Mouse (Mus musculus): ENCODE results near the gene Krtcap3. TPM values are rescaled to one million over a fixed set of nuclear protein-coding genes. Genes with fewer than 3 reads are reported as not detected.

The Krtcap3 gene
- 11.9 and 12.5 TPM in 2 replicates for polyA plus RNA-seq (2012; rRNA removed)

DNA sequence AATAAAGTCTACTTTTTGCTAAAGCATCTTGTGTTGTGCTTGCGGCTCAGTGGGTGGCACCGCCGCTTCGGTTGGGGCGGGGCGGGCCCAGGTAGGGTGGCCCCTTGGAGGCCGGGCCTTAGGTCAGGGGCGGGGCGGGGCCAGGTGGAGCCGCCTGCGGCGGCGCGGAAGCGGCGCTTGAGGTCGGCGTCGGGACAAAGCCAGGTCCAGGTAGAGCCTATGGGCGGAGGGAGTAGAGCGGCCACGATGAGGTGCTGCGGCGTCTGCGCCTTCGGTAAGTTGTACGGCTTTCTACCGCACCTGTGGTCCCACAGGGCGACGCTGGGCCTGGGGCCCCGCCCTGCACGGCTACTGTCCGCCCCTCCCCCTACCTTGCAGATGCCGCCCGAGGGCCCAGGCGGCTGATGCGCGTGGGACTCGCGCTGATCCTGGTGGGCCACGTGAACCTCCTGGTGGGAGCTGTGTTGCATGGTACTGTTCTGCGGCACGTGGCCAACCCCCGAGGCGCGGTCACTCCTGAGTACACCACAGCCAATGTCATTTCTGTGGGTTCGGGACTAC, at the start of gene Krtcap3:
Gene Krtcap3, plus strand, starts transcription at position 151 of the 561 bp plus-strand sequence.

DNA sequence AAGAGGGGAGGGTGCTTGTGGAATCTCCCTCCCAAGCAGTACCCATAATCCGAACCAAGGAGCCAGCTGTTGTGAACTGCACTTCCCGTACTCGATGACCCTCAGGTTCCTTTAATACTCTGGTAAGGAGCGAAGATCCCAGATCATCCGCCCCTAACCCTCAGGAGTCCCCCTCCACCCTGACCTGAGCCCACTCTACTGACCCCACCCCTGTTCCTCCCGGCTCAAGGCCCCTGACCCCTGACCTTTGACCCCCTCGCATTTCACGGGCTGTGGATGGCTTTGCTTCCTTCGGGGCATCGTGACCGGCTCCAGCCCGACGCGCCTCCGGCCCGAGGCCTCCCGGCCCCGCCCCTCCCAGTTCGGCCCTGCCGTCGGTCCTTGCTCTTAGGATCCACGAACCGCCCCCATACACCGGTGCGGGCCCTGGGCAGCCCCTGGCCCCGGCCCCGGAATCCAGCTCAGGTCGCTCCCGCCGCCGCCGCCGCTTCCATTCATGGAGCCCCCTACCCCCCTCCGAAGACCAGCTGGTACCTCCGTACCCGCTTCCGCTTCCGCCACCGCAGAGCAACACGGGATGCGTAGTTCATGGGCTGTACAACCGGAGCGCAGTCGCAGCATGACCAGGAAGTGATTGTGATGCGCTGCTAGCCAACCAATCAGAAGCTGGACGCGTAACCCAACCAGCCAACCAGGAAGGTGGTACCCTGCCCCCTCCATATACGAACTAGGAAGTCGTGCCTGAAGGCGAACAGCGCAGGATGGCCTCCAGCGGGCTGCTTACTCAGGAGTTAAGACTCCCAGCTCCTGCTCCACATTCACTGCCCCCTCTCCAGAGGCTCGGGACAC, 49.5 kb upstream of the Krtcap3 start, which contains the start of gene Zfp513:
Gene Zfp513, minus strand, starts transcription at position 562 of the 849 bp plus-strand sequence.

DNA sequence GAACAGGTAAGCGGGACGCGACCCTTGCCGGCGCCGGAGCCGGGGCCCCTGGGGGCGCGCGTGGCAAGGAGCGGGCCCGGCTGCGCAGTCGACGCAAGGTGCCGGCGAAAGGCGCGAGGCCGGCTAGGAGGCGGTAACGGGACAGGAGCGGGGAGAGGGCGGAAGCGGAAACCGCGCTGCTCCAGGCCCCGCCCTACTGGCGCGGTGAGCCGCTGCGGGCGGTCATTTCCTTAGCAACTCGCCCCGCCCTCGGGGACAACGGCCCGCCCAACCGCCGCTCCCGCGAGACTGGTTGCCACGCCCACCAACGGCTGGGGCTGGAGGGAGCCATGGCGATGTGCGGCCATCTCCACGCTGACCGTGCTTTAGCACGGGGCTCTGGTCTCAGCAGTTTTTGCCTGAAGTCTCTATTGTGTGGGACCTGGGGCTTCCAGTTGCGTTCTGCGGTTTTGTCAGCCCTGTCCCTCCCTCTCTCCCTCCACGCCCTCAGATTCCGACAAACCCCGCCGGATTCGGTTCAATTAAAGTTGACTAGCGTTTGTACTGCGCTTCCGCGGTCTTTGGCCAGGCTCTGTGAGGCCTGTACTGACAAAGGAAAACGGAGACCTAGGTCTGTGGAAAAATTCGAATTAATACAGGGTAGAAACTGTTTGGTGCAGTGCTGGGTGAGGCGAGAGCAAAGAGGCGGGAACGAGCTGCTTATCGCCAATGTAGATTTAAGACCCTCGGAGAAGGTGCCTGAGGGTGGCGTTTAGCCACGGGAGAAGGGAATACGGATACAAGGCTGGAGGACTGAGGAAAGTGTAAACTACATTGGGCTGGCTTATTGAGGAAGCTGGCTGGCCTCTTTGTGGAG, 30.8 kb upstream of the Krtcap3 start, which contains the start of gene Ppm1g:
Gene Ppm1g, minus strand, starts transcription at position 240 of the 856 bp plus-strand sequence.

GRCm38 (mm10) chr5:31240637-31241521, 10.6 kb upstream of the Krtcap3 start, which contains the start of the genes Nrbp1 and Gm9970:
Gene Nrbp1, plus strand, starts transcription at chr5:31240864.
Gene Gm9970, minus strand, starts transcription at chr5:31241232.

DNA sequence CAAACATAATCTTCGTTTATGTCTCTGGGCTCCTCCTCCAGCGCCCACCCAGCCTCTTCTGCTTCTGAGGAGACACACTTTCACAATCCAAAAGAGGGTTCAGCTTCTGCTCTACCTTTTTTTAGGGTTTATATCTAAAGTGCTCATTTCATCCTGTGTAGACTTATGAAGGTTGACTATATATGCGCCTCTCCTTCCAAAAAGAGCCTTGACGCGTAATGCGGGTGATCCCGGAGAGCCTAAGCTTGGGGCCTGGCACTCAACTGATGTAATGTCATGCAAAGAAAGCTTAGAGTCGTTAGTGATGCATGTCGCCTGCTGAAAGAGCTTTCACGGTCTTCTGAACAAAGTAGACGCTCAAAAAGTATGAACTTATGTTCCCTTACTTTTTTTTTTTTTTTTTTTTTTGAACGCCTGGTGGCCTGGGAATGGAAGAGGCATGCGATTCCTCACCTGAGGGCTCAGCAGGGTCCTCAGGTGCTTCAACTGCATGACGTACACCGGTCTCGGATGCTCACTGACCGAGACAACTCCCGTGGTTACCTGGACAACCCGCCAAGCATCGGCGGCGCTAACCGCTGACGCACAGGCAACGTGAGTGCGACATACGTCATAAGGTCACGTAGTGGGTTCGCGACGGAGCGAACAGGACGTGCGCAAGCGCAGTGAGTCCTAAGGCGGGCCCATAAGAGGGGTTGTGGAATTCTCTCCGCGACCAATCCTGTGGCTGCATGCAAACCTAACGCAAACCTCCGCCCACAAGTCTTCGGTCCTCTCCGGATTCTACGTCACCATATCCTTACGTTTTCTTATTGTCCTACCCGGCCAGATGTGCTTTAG, 39.2 kb downstream of the Krtcap3 start, which contains the start of gene Ift172:
Gene Ift172, minus strand, starts transcription at position 596 of the 840 bp plus-strand sequence.

GRCm38 (mm10) chr5:31295606-31296141, 44.2 kb downstream of the Krtcap3 start, which contains the start of gene Fndc4:
Gene Fndc4, minus strand, starts transcription at chr5:31296080.

DNA sequence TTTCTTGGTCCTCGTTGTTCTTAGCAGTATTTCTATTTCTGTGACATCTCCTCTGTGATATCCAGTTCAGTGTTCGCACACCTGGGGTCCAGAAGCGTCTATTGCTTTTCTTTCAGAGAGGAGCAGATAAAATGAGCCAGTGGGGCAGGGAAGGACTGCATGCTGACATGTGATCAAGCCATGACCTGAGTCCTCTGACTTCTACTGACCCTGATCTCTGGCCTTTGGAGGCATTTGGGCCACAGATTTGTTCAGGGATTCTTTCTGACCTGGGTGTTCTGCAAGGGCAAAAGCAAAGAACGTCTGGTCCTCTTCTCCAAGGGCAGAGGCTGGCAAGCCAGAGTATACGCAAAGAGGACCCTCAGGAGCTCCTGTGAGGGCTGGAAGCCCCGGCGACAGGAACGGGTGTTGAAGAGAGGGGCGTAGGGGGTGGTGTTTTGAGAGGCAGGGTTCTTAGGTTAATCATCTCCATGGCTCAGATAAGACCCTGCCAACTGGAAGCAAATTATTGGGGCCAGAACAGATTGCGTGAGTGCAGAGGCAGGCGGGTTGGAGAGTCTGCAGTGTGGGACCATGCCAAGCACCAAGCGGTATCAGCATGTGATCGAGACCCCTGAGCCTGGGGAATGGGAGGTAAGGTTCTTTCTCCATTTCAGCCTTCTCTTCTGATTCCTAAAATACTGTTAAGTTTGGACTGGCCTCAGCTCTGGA, 45.7 kb downstream of the Krtcap3 start, which contains the start of gene Gckr:
Gene Gckr, plus strand, starts transcription at position 397 of the 711 bp plus-strand sequence.

Other genes with a start within 250 kb of the Krtcap3 start
- 64.9 and 72.9 TPM in 2 replicates for gene Atraid, start 203.4 kb upstream of the Krtcap3 start, polyA plus RNA-seq (2012; rRNA removed)
- gene Slc5a6, start 202.8 kb upstream of the Krtcap3 start, polyA plus RNA-seq (2012; rRNA removed), result 4.8 and 4.9 TPM in 2 replicates
- 6.5 and 9.2 TPM in 2 replicates for gene Cad, start 196.9 kb upstream of the Krtcap3 start, polyA plus RNA-seq (2012; rRNA removed)
- not detected in 2 replicates for gene Dnajc5g, start 145.4 kb upstream of the Krtcap3 start, polyA plus RNA-seq (2012; rRNA removed)
- gene Slc30a3, start 143.5 kb upstream of the Krtcap3 start, polyA plus RNA-seq (2012; rRNA removed), result 0.21 and 0.24 TPM in 2 replicates
- 0.02 TPM in 1 of 2 replicates, not detected in the other for gene Trim54, start 135.0 kb upstream of the Krtcap3 start, polyA plus RNA-seq (2012; rRNA removed)
- not detected in 2 replicates for gene Ucn, start 112.9 kb upstream of the Krtcap3 start, polyA plus RNA-seq (2012; rRNA removed)
- 35.6 and 35.8 TPM in 2 replicates for gene Mpv17, start 97.4 kb upstream of the Krtcap3 start, polyA plus RNA-seq (2012; rRNA removed)
- gene Gm29609, start 71.8 kb upstream of the Krtcap3 start, polyA plus RNA-seq (2012; rRNA removed), result 0.66 and 0.88 TPM in 2 replicates
- gene Gtf3c2, start 71.5 kb upstream of the Krtcap3 start, polyA plus RNA-seq (2012; rRNA removed), result 24.0 and 29.8 TPM in 2 replicates
- 21.4 and 21.6 TPM in 2 replicates for gene Snx17, start 58.5 kb upstream of the Krtcap3 start, polyA plus RNA-seq (2012; rRNA removed)
- gene Eif2b4, start 58.3 kb upstream of the Krtcap3 start, polyA plus RNA-seq (2012; rRNA removed), result 24.2 and 24.7 TPM in 2 replicates
- gene Zfp513, start 49.4 kb upstream of the Krtcap3 start, polyA plus RNA-seq (2012; rRNA removed), result 10.7 and 12.1 TPM in 2 replicates
- gene Ppm1g, start 31.0 kb upstream of the Krtcap3 start, polyA plus RNA-seq (2012; rRNA removed), result 58.9 and 59.9 TPM in 2 replicates
- 36.9 and 37.8 TPM in 2 replicates for gene Nrbp1, start 10.8 kb upstream of the Krtcap3 start, polyA plus RNA-seq (2012; rRNA removed)
- gene Gm9970, start 10.5 kb upstream of the Krtcap3 start, polyA plus RNA-seq (2012; rRNA removed), result not detected in 2 replicates
- 5.0 and 5.2 TPM in 2 replicates for gene Ift172, start 39.4 kb downstream of the Krtcap3 start, polyA plus RNA-seq (2012; rRNA removed)
- gene Fndc4, start 44.4 kb downstream of the Krtcap3 start, polyA plus RNA-seq (2012; rRNA removed), result 5.7 and 6.2 TPM in 2 replicates
- gene Gckr, start 45.8 kb downstream of the Krtcap3 start, polyA plus RNA-seq (2012; rRNA removed), result 48.7 and 57.4 TPM in 2 replicates
- 6.0 and 7.5 TPM in 2 replicates for gene Zfp512, start 200.7 kb downstream of the Krtcap3 start, polyA plus RNA-seq (2012; rRNA removed)
- 0.01 and 0.02 TPM in 2 replicates for gene 4930548H24Rik, start 234.0 kb downstream of the Krtcap3 start, polyA plus RNA-seq (2012; rRNA removed)
- 5.7 and 5.9 TPM in 2 replicates for gene Gpn1, start 243.1 kb downstream of the Krtcap3 start, polyA plus RNA-seq (2012; rRNA removed)